Mouse (Mus musculus) kidney, adult 2 months (tissue): Measurements from ENCODE around the gene Drosha. TPM values are rescaled to one million over a fixed set of nuclear protein-coding genes. Genes with fewer than 3 reads are reported as not detected.
"Not testable (repeated sequence)": the region's sequence is repeated elsewhere in the genome, so short reads cannot be mapped to it uniquely, and the experiment has no call there.

ENCODE experiments used
- DNase-seq: peaks from one replicate; pipeline ENCODE4 v3.0.0; 2021
- H3K27ac ChIP-seq: fragments of 200-500 bp; 2 replicates; pipeline ENCODE4 v1.5.1; 2012; ENCODE audit warnings: low read depth, low read length, control low read depth, inconsistent platforms; ENCODE audit not compliant: insufficient read depth
- H3K27me3 ChIP-seq: fragments of 200-500 bp; replicated peaks from 2 replicates; pipeline ENCODE4 v1.6.1; 2012; ENCODE audit warnings: mild to moderate bottlenecking, moderate library complexity, low read length, inconsistent platforms; ENCODE audit not compliant: control insufficient read depth, insufficient read depth
- H3K36me3 ChIP-seq: fragments of 200-500 bp; 2 replicates; pipeline ENCODE4 v1.6.1; 2012; ENCODE audit warnings: mild to moderate bottlenecking, moderate library complexity, low read length, inconsistent platforms; ENCODE audit not compliant: control insufficient read depth, insufficient read depth
- H3K4me1 ChIP-seq: fragments of 200-500 bp; 2 replicates; pipeline ENCODE4 v1.6.1; 2011; ENCODE audit warnings: low read length; ENCODE audit not compliant: control insufficient read depth, insufficient read depth
- H3K4me3 ChIP-seq: fragments of 200-500 bp; 2 replicates; pipeline ENCODE4 v1.5.1; 2011; ENCODE audit warnings: mild to moderate bottlenecking, low read depth, low read length, control low read depth; ENCODE audit not compliant: insufficient read depth
- CTCF ChIP-seq: fragments of 200-500 bp; conservative IDR thresholded peaks from 2 replicates; pipeline ENCODE4 v1.5.1; 2011; ENCODE audit warnings: low read depth, mild to moderate bottlenecking, control low read depth, low read length, moderate library complexity, mixed read lengths; ENCODE audit not compliant: insufficient read depth, insufficient read length
- POLR2A ChIP-seq: fragments of 200-500 bp; IDR thresholded peaks from one replicate; pipeline ENCODE4 v1.6.1; 2011; ENCODE audit warnings: low read depth, low read length, control low read depth
- WGBS: fragments of 180-500 bp; shearing (Covaris S2); methylation state at CpG from one replicate; pipeline ENCODE4 v1.1.7; 2018; 5-methylcytosine and 5-hydroxymethylcytosine counted together
- polyA plus RNA-seq: library from polyadenylated mRNA; depleted of rRNA; stranded (reverse); fragments of >200 nt; gene quantifications from 2 replicates; pipeline ENCODE4 v1.2.3, GENCODE M21; 2012

Gene Drosha
- polyA plus RNA-seq, 1 experiment = 20.3 TPM

DNA sequence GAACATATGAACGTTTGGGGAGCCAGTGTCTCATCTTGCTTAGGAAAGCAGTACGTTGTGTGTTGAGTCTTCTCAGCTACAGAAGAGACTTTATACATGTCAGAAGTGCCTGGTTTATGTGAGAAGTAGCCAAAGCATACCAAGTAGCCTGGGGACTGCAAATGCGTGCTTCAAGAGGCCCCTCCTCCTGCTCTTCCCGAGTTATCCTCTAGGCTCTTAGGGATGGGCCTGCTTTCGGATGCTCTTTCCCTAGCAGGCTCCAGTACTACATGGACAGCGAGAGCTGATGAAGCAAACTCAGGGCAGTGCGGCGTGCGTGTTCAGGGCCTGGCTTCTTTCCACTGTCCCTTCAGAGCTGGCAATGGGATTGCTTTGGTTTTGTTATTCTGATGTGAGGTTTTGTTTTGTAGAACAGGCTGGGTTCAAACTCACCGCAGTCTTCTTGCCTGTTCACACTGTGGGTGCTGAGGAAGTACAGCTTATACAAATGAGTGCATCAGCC is 91.8 kb downstream of the Drosha start:
- WGBS = 70% methylated on average over 10 of the region's 10 CpGs

DNA sequence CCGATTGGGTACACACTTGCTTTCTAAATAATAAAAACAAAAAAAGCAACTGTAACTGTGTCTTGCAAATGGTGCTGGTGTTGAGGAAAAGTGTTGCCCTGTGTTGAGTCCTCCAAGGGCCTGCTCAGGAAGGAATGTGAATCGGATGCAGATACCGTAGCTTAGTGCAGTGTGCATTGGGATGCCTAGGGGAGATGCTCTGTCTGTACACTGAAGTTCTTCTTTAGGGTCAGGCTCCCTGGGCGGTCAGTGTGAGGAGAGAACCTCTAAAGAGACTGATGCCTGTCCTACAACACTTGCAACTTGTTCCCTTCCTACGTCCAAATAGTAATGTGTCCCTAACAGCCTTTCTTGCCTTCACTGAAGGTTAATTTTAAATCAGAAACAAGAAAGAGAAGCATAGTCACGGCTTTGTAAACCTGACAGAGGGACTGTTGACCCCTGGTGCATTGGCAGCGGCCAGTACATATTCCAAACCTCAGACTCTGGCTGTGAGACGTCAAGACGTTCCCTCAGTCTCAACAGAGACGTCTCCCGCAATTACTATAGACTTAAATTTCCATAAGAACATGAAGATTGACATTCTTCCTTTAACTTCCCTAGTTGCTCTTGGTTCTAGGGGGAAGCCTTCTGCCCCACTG is 94.8 kb downstream of the Drosha start:
- not testable (repeated sequence) for H3K4me3 ChIP-seq, H3K36me3 ChIP-seq, H3K4me1 ChIP-seq, H3K27me3 ChIP-seq
- H3K27ac ChIP-seq = peak overlapping the region; percentile 66; the same call in 1 of the 2 replicates
- peak; percentile 68 for DNase-seq
- WGBS = 66% methylated on average over 11 of the region's 11 CpGs

More for the DNA sequence above, 91.8 kb downstream of the Drosha start:
- no peak for TF ChIP-seq CTCF
- TF ChIP-seq POLR2A = no peak
- no peak overlapping the region for H3K27ac ChIP-seq
- no peaks in the 10 kb centered on the region for H3K27me3 ChIP-seq
- peaks cover 1% of the 10 kb centered on the region; the same call in 1 of the 2 replicates for H3K36me3 ChIP-seq
- H3K4me3 ChIP-seq = no peak overlapping the region
- no peak for DNase-seq
- peaks cover 5% of the 10 kb centered on the region; the same call in 1 of the 2 replicates for H3K4me1 ChIP-seq

- peak; percentile 54 for DNase-seq
- peak overlapping the region; percentile 66; the same call in 1 of the 2 replicates for H3K27ac ChIP-seq
- no peak overlapping the region; the same call in 1 of the 2 replicates for H3K4me3 ChIP-seq
- WGBS = 61% methylated on average over 24 of the region's 24 CpGs
- H3K4me1 ChIP-seq = peaks cover 5% of the 10 kb centered on the region; the same call in 1 of the 2 replicates
- TF ChIP-seq POLR2A (no peak), CTCF (no peak)
- H3K27me3 ChIP-seq = no peaks in the 10 kb centered on the region
- H3K36me3 ChIP-seq = no peaks in the 10 kb centered on the region
Observed at GRCm38 (mm10) chr15:12919967-12920870, 95.6 kb downstream of the Drosha start.

- TF ChIP-seq CTCF (no peak), POLR2A (no peak)
- DNase-seq = no peak
Observed at GRCm38 (mm10) chr15:12921901-12922300, 97.3 kb downstream of the Drosha start.

GRCm38 (mm10) chr15:12923826-12924225 is 99.2 kb downstream of the Drosha start:
- Histone ChIP-seq H3K27ac (no peak overlapping the region), H3K4me1 (peaks cover 5% of the 10 kb centered on the region; the same call in 1 of the 2 replicates), H3K4me3 (no peak overlapping the region), H3K27me3 (no peaks in the 10 kb centered on the region), H3K36me3 (peaks cover 1% of the 10 kb centered on the region; the same call in 1 of the 2 replicates)
- WGBS = 95% methylated on average over 6 of the region's 6 CpGs
- no peak for DNase-seq
- TF ChIP-seq CTCF (no peak), POLR2A (no peak)

More at GRCm38 (mm10) chr15:12921901-12922300, 97.3 kb downstream of the Drosha start:
- WGBS = 93% methylated on average over 6 of the region's 6 CpGs
- H3K4me3 ChIP-seq = no peak overlapping the region
- no peaks in the 10 kb centered on the region for H3K27me3 ChIP-seq
- no peak overlapping the region for H3K27ac ChIP-seq
- peaks cover 5% of the 10 kb centered on the region; the same call in 1 of the 2 replicates for H3K4me1 ChIP-seq
- peaks cover 1% of the 10 kb centered on the region; the same call in 1 of the 2 replicates for H3K36me3 ChIP-seq

GRCm38 (mm10) chr15:12931481-12931880 is 106.9 kb downstream of the Drosha start:
- 79% methylated on average over 5 of the region's 5 CpGs for WGBS
- Histone ChIP-seq H3K36me3 (peaks cover 1% of the 10 kb centered on the region; the same call in 1 of the 2 replicates), H3K4me1 (no peaks in the 10 kb centered on the region), H3K27me3 (no peaks in the 10 kb centered on the region), H3K4me3 (no peak overlapping the region), H3K27ac (no peak overlapping the region)
- no peak for TF ChIP-seq POLR2A
- TF ChIP-seq CTCF = no peak
- DNase-seq = no peak

- no peak for DNase-seq
- 91% methylated on average over 10 of the region's 10 CpGs for WGBS
- Histone ChIP-seq H3K4me1 (no peaks in the 10 kb centered on the region), H3K36me3 (no peaks in the 10 kb centered on the region), H3K4me3 (no peak overlapping the region), H3K27ac (no peak overlapping the region), H3K27me3 (no peaks in the 10 kb centered on the region)
- TF ChIP-seq POLR2A (no peak), CTCF (no peak)
Observed at GRCm38 (mm10) chr15:12936217-12936732, 111.7 kb downstream of the Drosha start.

DNA sequence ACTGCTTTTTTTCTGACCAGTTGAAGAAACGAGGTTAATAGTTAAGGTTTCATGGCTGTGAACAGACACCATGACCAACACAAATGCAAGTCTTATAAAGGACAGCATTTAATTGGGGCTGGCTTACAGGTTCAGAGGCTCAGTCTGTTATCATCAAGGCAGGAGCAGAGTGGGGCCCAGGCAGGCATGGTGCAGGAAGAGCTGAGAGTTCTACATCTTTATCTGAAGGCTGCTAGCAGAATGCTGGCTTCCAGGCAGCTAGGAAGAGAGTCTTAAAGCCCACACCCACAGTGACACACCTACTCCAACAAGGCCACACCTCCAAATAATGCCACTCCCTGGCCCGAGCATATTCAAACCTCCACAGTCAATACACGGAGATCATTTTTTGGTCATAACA is 112.7 kb downstream of the Drosha start:
- H3K36me3 ChIP-seq = not testable (repeated sequence)

More for the DNA sequence above, 112.7 kb downstream of the Drosha start:
- 92% methylated on average over 3 of the region's 3 CpGs for WGBS
- not testable (repeated sequence) for H3K27ac ChIP-seq, H3K4me1 ChIP-seq, DNase-seq, H3K27me3 ChIP-seq, H3K4me3 ChIP-seq
